Mouse (Mus musculus) right cerebral cortex, postnatal 25 days (tissue): ENCODE results near the gene Rasgef1a.
A peak's percentile ranks its signal among the peaks of the same experiment; 100 is the strongest.

Experiments used
- DNase-seq: peaks from one replicate; pipeline ENCODE4 v3.0.0; 2022

Rasgef1a gene

GRCm38 (mm10) chr6:118010756-118011615 is at the start of gene Rasgef1a:
Rasgef1a (plus strand) TSS chr6:118011438.
- peak; percentile 69 for DNase-seq

- no peak for DNase-seq
Measured at GRCm38 (mm10) chr6:117963201-117963600, 48.0 kb upstream of the Rasgef1a start.

GRCm38 (mm10) chr6:117966729-117967128 is 44.5 kb upstream of the Rasgef1a start:
- DNase-seq, result no peak

GRCm38 (mm10) chr6:117987173-117987572 is 24.1 kb upstream of the Rasgef1a start:
- DNase-seq, result no peak

- DNase-seq, result no peak
Measured at GRCm38 (mm10) chr6:117989209-117989608, 22.0 kb upstream of the Rasgef1a start.

- DNase-seq, result no peak
Measured at GRCm38 (mm10) chr6:117990649-117991048, 20.6 kb upstream of the Rasgef1a start.

- DNase-seq, result peak; percentile 53
Measured at GRCm38 (mm10) chr6:117991297-117991696, 19.9 kb upstream of the Rasgef1a start.

GRCm38 (mm10) chr6:117991928-117992327 is 19.3 kb upstream of the Rasgef1a start:
- DNase-seq, result no peak

GRCm38 (mm10) chr6:117995168-117995567 is 16.1 kb upstream of the Rasgef1a start:
- no peak for DNase-seq

GRCm38 (mm10) chr6:118001272-118001671 is 10.0 kb upstream of the Rasgef1a start:
- DNase-seq, result no peak

- no peak for DNase-seq
Measured at GRCm38 (mm10) chr6:118007302-118007701, 3.9 kb upstream of the Rasgef1a start.

- no peak for DNase-seq
Measured at GRCm38 (mm10) chr6:118007843-118008539, 3.2 kb upstream of the Rasgef1a start.

- no peak for DNase-seq
Measured at GRCm38 (mm10) chr6:118010256-118010655, 982 bp upstream of the Rasgef1a start.

GRCm38 (mm10) chr6:118011616-118012316 is 528 bp downstream of the Rasgef1a start:
- DNase-seq, result peak; percentile 70

GRCm38 (mm10) chr6:118012317-118012700 is 1.1 kb downstream of the Rasgef1a start:
- DNase-seq, result peak; percentile 35

- DNase-seq, result peak; percentile 84
Measured at GRCm38 (mm10) chr6:118012987-118013866, 2.0 kb downstream of the Rasgef1a start.

- DNase-seq, result peak; percentile 76
Measured at GRCm38 (mm10) chr6:118014881-118015280, 3.6 kb downstream of the Rasgef1a start.

- DNase-seq, result peak; percentile 60
Measured at GRCm38 (mm10) chr6:118015971-118016370, 4.7 kb downstream of the Rasgef1a start.

- peak; percentile 65 for DNase-seq
Measured at GRCm38 (mm10) chr6:118018666-118019065, 7.4 kb downstream of the Rasgef1a start.

- DNase-seq, result peak; percentile 57
Measured at GRCm38 (mm10) chr6:118019569-118019968, 8.3 kb downstream of the Rasgef1a start.

GRCm38 (mm10) chr6:118022898-118023635 is 11.8 kb downstream of the Rasgef1a start:
- DNase-seq, result peak; percentile 77

GRCm38 (mm10) chr6:118027036-118027435 is 15.8 kb downstream of the Rasgef1a start:
- DNase-seq, result no peak
